Mouse (Mus musculus) heart, postnatal 36 days (tissue): ENCODE data around the gene Ydjc. TPM values are rescaled to one million over a fixed set of nuclear protein-coding genes. Genes with fewer than 3 reads are reported as not detected.

Experiments used
- DNase-seq, 2 experiments: peaks; one replicate each; pipeline ENCODE4 v3.0.0; 2021 to 2022
- intact Hi-C: fragments of 180-260 bp; cut with DNase I; formaldehyde crosslinking; loops from one replicate; pipeline ENCODE4 v1.15.1; 2025
- microRNA-seq, 2 experiments: library from miRNA; unstranded; fragments of <30 nt; microRNA quantifications; one replicate each; pipeline ENCODE4 v1.2.0; 2021; ENCODE audit warnings: borderline number of aligned reads in 2 of 2
- total RNA-seq, 2 experiments: library from RNA; stranded (reverse); gene quantifications; 2 replicates each; pipeline ENCODE4 v1.2.3; 2021

Ydjc gene
- total RNA-seq, 2 experiments from 2014 or later = 1.6 to 1.7 TPM

DNA sequence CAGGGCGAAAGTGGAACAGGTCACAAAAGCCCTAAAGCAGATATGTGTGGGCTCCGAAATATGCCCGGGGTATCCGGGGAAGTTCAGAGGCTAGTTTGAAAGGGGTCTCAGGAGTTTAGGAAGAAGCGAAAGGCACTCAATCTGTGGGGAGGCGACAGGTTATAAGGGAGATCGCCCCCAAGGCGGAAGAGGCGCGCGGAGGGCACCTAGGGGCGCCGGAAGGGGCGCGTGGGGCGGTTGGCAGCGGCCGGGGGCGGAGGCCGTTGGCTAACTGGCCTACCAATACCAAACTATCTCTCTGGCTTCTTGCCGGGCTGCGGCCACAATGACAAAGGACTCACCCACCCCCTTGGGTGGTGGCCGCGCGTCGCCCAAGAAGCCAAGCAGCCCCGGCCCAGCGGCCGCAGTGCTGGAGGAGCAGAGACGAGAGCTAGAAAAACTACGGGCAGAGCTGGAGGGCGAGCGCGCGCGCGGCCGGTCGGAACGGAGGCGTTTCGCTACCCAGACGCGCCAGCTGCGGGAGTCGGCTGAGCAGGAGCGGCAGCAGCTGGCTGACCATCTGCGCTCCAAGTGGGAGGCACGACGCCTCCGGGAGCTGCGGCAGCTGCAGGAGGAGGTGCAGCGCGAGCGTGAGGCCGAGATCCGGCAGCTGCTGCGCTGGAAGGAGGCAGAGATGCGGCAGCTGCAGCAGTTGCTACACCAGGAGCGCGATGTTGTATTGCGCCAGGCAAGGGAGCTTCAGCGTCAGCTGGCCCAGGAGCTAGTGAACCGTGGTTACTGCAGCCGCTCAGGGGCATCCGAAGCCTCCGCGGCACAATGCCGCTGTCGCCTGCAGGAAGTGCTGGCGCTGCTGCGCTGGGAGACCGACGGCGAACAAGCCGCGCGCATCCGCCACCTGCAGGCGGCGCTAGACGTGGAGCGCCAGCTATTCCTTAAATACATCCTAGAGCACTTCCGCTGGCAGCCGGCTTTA lies 64.3 kb downstream of the Ydjc start, which contains the start of gene Rimbp3:
TSS of gene Rimbp3 (plus strand) at position 215 of the 973 bp plus-strand sequence.
- intact Hi-C loops = loop anchor here (1.0 to 10.0 kb wide), 5 partner anchors 26 to 196 kb away; partner anchors contain the start of genes Ccdc116, Pi4ka, Sdf2l1 and Snap29
- peak; percentile 88 to 89 for DNase-seq

DNA sequence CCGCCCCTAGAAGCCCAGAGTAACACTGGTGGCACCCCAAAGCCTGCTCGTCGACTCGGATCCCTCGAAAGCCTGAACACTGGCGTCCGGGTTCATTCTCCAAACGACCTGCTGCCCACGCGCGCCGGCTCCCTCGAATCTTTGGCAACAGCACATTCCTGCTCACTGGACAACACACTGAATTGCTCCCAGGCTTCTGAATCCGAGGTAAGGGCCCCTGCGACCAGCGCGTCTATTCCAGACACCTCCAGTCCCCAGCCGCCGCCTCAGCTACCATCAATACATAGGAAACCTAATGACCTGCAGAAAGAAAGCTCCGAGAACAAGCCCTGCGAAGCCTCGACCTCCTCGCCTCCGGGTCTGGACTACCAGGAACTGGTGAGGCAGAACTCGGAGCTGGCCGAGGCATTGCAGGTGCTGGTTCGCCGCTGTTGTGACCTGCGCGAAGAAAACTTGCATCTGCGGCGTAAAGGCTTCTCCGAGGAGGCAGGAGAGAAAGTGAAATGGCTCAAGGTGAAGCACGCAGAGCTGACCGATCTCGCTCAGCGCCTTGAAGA lies 65.1 kb downstream of the Ydjc start:
- DNase-seq = peak; percentile 40 to 41
- intact Hi-C loops = loop anchor here (1.0 to 10.0 kb wide), 5 partner anchors 25 to 195 kb away; partner anchors contain the start of genes Ccdc116, Pi4ka, Sdf2l1 and Snap29

Small RNA genes within 50 kb of the gene (microRNA-seq; reads per million reads assigned to microRNA genes)
- gene Mir130b (207 to 254 reads per million in 2 experiments), gene Mir301b (0 to 2.2 reads per million in 2 experiments)

Other genes with a start within 250 kb of the Ydjc start
- 10 to 100 TPM; 25.0 to 25.8 TPM for gene Ppm1f, start 248.2 kb upstream of the Ydjc start, total RNA-seq
- 100 to 1,000 TPM; 109 to 110 TPM for gene Mapk1, start 161.2 kb upstream of the Ydjc start, total RNA-seq
- gene Ypel1, start 74.9 kb upstream of the Ydjc start, total RNA-seq = 1 to 10 TPM; 1.6 to 2.0 TPM
- gene Ppil2, start 33.4 kb upstream of the Ydjc start, total RNA-seq = 10 to 100 TPM; 39.7 to 40.4 TPM
- not detected for gene 2610318N02Rik, start 19.5 kb upstream of the Ydjc start, total RNA-seq
- 10 to 100 TPM; 11.5 to 17.7 TPM for gene Sdf2l1, start 12.2 kb upstream of the Ydjc start, total RNA-seq
- not detected for gene Ccdc116, start 2.6 kb downstream of the Ydjc start, total RNA-seq
- gene Ube2l3, start 58.0 kb downstream of the Ydjc start, total RNA-seq = 100 to 1,000 TPM; 110 to 125 TPM
- gene Rimbp3, start 64.0 kb downstream of the Ydjc start, total RNA-seq = under 1 TPM; 0.08 to 0.25 TPM
- gene Hic2, start 89.0 kb downstream of the Ydjc start, total RNA-seq = 1 to 10 TPM; 2.2 to 2.3 TPM
- gene Tmem191c, start 131.5 kb downstream of the Ydjc start, total RNA-seq = 1 to 10 TPM; 2.1 to 2.4 TPM
- 1 to 10 TPM; 2.6 to 2.7 TPM for gene Serpind1, start 186.8 kb downstream of the Ydjc start, total RNA-seq